Mouse (Mus musculus): ENCODE results near the gene Ablim1.
A peak's percentile ranks its signal among the peaks of the same experiment; 100 is the strongest.

Ablim1 gene

DNA sequence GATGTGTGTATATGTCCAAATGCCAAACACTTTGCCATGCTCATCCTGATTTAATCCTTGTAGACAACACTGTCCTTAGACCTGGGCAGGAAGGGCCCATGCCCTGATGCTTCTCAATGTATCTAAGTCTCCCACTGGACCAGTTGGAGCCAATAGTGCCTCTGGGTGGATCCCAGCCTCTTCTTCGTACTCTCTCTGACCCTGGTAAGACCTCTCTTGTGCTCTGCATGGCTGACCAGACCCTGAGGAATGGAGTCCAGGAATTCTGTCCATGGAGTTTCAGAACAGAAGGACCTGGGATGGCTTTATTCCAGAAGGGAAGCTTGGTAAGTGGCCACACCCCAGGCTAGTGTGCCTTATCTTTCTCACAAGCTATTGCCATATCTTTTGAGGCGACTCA is 102.3 kb downstream of the Ablim1 start:
- no peak for DNase-seq

DNA sequence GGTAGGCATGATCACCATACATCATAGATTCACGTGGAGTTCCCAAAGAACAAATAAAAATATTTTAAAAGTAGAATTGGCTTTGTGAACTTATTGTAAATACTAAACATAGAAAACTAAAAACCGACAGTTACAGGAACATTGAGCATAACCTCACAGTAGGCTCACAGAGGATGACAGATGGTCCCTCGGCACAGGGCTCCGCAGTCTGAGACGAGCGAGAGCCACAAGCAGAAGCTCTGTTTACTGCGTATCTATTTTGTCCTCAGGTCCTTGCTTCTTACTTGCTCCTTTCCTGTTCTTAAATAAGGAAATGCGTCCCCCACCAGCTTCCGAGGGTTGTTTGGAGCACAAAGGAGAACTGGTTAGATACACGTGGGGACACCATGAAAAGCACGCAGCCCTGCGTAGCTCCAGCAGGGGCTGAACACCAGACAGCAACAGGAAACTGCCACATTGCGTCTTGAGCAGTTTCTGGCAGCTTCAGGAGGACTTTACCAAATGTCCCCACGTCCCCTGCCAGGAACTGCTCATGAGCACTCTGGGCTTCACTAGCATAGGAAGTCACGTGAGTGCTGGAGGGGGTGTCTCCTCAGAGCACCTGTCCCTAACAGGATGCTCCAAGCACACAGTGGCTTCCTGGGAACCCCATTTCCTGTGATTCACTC is 103.1 kb downstream of the Ablim1 start:
- DNase-seq = no peak

DNA sequence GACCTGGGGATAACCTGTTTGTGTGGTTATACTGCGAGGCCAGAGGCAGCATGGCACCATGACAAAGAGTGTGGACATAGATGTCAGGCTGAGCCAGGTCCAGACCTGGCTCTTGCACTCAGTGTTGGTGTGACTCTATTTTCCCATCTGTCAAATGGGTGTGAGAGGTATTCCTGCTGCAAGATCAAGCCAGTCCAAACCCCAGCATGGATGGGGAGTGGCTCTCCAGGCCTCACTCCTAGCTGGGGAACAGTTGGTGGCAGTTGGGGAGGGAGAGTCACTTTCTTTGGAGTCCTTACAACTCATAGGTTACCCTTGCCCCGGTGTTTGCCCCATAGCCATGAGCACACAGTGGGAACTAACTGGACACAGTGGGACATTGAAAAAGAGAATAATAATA is 103.8 kb downstream of the Ablim1 start:
- DNase-seq = no peak

DNA sequence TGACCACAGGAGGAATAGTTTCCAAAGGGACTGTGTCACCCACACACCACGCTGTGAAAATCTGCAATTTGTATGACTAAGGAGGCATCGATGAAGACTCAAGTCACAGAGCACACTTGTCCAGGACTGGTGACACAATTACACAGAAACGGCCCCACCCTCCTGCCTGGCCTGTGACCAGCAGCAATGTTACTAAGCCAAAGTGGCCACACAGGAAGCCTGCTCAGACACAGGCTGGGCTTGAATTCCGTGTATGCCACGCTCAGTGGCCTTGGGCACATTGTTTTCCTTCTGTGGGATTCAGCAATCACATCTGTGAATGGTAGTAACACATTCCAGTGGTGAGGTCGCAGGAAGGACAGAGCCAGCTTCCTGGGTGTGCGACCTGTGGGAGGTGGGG is 110.6 kb downstream of the Ablim1 start:
- DNase-seq = no peak

DNA sequence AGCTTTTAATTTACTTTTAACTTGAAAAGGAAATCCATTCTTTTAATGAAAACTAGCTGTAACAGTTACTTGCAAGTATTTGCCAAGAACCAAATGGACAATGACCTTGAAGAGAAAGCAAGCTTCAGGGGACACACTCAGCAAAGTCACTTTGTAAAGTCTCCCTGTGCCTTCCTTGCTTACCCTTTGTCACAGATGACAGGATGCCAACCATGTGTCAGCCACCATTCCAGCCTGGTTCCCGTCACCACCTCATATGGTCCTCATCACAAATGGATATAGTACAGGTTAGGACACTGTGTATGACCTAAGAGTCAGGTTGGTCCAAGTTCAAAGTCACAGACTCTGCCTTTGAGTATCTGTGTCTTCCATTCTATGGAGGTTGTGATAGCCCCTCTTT is 112.2 kb downstream of the Ablim1 start:
- DNase-seq = no peak

DNA sequence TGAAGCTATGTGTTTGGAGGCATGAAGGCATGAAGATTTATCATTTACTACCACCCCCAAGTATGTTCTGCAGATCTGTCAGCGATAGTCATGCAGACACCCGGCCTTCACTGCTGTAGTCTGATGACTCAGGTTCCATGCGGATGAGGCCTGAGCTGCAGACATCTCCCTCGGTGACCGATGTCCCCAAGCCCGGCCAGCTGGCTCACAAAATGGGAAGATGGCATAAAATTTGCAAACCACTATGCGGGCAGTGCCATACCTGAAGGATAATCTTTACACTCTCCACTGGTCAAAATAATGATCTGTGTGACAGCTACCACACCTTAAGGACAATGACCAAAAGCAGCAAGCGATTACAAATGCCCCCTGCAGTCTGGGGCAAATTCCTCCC is 113.6 kb downstream of the Ablim1 start:
- no peak for DNase-seq

DNA sequence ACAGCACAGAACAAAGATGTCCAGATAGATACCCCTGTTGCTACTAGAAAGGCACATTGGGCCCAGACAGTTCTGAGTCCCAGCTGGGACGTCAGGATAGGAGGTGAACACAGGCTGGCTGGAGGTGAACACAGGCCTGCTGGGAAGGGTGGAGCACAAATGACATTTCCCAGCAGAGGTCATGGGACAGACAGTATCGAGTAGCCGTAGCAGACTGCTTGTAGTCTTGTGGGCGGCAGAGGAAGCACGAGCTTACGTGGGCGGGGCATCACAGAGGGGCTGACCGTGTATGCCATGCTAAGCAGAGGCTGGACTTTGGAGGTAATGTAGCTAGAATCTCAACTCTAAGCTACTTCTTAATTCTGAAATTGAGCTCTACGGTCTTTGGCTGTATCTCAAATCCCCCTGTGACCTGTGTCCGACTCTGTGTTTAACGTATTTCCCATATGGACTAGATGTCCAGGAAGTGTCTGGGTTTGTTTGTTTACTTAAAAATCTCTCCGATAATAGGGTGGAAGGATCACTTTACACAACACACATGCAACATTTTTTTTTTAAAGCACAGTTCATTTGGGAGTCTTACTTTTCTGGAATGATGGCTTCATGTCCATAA is 114.1 kb downstream of the Ablim1 start:
- DNase-seq = no peak

DNA sequence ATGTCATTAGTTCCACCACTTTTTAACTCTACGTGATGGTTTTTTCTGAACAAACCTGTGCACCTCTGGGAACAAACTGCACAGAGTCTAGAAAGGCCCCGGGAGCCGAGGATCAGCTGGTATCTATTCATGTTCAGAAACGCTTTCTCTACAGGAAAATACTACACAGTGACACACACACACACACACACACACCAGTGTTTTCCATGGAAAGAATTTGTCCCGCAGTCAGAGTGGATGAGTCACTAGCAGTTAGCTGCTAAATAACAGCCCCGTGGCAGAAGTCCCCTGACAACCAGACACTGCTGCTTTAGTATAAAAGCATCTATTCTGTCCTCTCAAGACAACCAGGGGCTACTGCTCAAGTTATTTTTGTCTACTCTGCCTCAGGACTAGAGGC is 115.4 kb downstream of the Ablim1 start:
- peak; percentile 52 for DNase-seq

DNA sequence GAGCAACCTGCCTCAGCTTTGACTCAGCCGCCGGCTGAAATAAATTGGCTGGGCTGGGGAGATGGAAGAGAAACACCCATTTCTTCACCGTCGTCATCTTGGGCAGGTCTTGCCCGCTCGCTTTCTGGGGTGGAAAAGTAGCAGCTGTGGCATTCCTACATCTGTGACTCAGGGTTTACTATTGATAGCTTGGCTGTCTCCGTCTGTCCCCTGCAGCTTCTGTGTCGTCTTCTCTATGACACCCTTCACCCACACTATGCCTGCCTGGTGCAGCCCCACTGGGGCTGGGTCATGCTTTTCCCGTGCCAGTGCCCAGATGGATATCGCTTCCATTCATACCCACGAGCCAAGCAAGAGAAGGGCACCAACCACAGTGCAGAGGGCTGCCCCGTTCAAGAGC is 116.2 kb downstream of the Ablim1 start:
- DNase-seq = peak; percentile 38

DNA sequence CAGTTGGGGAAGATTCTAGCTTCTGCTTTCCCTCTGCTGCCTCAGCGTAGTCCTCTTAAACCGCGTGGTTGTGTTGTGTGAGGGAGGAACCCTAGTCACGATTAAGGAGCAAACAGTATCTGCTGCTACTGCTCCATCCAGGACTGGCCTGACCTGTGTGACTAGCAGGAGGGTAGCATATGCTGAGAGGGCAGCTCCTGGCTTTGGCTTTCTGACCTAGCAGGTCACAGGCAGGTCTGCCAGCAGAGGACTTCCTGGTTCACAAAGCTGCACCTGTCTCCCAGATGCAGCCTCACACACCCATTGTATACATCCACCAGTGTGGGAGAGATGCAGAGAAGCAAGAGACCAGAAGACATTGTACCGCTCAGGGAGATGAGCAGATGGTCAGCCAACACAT is 116.7 kb downstream of the Ablim1 start:
- peak; percentile 35 for DNase-seq

DNA sequence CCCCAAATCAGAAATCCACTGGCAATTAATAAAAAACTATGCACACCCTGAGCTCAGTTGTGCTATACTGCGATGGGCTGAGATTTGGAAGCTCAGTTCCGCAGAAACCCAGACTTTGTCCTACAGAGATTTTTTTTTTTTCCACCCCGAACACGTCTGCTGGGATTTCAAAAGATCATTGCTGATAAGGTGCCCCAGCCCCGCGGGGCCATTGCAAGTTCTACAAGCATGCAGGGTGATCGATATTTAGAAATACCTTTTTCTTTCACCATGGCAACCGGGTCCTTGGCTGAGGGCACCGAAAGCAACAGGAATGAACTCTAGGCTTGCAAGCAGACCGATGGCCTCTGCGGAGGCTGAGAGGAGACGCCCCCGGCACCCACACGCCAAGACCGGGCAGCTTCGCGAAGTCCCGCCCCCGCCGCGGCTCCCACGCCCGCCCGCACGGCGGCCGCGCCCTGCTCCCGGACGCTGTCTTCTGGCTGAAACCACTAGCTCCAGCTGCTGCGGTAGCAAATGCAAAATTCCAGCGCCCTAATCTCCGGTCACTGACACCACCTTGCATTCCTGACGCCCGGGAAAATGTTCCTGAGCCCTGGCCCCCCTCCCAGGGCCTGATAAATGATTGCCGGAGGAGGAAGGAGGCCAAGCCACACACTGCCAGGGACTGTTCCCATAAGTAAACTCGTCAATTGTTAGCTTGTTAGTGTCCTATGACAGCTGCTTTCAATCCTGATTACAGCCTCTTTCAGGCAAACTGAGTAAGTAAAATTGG is 117.5 kb downstream of the Ablim1 start:
- peak; percentile 67 for DNase-seq

DNA sequence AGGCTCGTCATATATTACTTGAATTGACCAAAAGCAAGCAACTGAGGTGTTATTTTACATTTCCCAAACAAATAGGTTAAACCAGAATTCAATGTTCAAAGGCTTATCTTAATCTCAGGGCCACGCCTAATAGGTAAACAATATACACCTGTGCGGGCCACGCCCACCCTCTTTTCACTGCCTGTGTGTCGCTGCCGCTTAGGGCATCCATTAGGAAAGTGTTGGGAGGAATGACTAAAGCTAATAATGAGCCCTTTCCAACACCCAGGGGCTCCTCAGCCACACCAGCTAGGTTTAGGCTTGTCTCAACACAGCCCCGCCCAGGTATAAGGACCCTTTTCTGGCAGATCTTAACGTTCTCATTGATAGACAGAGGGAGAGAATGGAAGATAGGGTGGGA is 118.1 kb downstream of the Ablim1 start:
- DNase-seq = no peak

DNA sequence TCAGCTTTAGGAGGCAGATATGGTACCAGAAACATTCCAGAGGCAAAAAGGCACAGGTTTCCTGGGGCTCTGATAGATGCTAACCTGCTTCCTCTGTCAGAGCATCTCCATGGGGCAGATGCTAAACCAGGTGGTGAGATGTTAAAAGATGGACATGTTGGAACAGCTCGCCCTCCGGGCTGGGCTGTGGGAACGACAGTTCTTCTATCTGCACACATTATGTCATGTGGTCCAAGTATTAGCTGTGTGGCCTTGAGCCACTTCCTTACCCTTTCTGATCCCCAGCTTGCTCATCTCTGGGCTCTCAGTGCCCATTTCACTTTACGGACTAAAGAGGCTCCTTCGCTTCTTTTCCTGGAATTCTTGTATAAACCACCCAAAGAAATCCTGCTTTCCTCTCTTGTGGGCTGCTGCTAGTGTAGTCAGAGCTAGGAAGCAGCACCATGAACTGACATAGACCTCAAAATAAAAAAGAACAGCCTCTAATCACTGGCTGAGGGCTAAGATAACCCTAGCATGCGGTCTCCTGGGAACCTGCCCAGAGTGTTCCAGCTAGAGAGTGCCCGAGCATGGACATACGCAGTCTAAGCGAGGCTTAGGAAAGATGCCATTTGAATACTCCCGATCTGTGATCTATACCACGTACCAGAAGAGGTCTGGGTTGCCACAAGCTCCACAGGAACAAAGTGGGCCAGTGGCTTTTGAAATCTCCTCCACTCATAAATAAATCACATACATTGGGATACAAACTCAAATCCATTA is 119.4 kb downstream of the Ablim1 start:
- no peak for DNase-seq

DNA sequence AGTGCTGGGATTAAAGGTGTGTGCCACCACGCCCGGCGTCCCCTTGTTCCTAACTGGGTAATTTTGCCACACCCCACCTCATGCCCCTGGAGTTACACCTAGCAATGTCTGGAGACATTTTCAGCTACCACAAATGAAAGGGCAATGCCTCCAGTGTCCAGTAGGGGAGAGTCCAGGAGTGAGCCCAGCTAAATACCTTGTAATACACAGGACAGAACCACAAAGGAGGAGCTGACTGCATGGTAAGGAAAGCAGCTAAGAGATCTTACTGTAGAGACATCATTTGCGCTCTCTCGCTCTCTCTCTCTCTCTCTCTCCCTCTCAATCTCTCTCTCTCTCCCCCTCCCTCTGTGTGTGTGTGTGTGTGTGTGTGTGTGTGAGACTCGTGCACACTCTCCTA is 120.8 kb downstream of the Ablim1 start:
- peak; percentile 65 for DNase-seq

DNA sequence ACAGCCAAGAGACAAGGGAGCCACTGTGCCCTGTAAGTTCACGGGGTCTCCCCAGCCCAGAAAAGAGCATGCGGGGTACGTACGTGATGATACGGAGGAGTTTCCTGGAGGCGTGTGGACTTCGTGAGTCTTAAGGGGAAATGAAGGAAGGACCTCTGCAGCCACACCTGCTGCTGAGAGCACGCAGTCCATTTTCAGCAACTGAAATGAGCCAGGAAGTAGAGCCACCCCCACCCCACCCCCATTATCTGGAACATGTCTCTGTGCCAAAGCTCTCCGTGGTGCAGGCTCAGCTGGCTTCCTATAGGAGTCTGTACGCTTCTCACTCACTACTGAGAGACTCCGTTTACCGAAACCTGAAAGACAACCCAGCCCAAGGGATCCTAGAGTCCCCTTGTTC is 121.3 kb downstream of the Ablim1 start:
- DNase-seq = no peak

DNA sequence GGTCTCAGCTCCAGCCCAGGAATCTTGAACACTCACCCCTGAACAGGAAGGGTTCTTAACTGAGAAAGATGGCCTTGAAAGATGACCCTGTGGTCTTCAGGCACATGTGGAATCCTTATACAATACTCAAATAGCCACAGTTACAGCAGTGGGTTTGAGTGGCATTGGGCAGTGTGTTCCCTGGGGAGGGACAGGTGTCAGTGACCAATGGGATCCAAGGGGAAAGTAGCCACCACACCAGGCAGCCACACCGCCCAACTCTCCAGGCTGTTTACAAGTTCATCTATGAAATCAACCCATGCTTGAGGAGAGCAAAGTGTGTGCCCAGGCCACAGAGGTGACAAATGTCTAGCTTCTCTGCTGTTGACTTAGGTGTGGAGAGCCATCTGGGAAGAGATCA is 123.6 kb downstream of the Ablim1 start:
- no peak for DNase-seq

DNA sequence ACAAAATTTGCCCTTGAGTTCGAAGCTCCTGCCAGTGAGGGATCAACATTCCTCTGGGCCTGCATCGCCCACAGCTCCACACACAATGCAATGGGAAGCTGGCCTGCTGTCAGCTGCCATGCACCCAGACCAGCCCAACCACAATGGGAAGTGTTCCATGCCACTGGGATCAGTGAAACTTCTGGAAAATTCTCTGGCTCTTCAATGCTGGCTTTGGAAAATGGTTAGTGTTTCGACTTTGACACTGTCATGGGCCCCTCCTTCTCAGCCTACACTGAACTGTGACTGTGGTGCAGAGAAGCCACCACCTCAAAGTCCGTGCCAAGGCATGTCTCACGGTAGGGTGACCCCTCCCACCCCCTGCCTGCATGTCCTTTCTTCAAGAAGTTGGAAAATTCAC is 125.3 kb downstream of the Ablim1 start:
- DNase-seq = no peak

DNA sequence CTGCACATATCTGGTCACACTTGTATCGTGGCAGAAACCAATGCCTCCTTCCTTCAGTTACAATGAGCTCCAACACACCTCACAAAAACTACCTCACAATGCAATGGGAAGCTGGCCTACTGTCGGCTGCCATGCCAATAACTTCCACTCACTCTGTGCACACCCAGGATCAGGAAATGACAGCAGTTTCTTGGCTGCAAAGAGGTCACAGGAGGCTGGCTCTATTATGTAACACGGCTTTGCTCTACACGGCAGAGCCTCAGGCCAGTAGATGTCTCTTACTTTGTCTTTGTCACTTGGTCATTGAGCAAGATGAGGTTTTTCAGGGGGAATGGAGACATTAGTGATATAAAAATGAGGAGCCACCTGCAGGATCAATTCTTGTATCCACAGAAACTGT is 126.2 kb downstream of the Ablim1 start:
- no peak for DNase-seq

DNA sequence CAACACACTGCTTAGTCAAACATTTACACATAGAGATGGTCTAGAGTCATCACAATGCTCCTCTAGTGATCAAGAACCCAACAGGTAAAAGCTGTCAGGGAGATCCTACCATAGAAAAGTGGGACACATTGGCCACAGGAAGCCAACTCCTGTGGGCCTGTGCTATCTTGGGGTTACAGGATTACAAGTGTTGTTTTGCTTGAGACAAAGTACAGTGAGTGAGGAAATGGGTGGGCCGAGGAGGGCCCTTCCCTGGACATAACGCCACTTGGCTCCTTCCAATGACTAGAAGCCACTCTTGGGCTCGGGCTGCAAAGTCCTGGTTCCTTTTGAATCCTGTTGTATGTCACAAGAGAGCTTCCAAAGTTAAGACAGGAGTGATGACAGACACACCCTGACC is 129.7 kb downstream of the Ablim1 start:
- DNase-seq = no peak

DNA sequence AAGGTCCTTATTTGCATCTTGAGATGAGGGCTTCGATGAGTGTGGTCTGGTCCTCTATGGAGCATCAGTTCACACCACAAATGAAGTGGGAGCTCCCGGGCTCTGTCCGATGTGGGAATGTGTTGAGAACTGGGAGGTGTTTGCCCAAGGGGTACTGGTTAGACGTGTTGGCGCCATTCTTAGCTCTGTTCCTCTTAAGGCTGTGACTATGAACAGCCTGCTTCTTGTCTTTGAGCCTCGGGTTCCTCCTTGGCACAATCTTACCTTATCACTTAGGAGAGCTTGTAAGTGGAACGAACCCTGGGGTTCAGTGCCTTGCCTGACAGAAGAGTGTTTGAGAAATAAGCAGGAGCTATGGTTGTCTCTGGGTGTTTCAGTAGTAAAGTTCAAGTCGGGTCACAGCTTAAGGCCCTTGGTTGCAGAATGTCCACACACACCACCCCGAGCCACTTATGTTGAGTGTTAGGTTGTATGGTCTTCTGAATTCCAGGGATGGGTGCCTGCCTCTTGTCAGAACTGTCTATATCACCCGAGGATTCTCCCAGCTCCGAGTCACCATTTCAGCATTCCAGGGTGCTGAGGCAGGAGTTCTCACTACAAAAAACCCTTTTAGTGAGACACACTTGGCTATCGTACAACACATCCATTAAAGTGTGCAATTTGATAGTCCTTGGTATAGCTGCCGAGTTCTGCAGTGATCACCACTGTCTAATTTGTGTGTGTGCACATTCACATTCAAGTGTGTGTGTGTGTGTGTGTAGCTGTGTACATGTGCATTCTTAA is 131.6 kb downstream of the Ablim1 start:
- no peak for DNase-seq

DNA sequence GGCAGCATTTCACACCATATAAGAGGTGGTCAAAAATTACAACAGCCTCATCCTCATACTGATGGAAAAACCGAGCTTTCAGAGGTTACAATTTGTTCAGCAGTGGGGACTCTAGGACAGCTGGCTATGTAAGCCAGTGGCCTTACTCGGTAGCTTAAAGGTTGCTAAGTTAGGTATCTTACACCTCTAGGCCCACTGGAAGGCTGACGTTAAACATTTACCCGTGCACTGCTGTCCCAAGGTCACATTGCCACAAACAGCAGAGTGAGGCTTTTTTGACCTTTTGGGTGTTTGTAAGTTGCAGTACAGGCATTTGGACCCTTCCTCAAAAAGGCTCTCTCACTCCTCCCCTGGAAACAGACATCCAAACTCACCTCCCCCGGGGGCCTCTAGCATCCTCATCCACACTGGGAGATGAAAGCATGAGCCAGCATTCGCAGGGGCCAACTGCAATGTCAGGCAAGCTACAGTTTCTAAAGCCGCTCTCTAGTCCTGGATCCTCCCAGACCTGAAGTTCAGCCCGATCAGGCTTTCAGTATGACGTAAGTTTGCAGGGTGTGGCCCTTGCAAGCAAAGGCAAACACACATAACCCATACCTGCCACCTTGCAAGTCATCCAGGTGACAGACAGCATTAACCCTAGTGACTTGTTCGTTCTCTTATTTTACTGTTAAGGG is 132.7 kb downstream of the Ablim1 start:
- DNase-seq = no peak

DNA sequence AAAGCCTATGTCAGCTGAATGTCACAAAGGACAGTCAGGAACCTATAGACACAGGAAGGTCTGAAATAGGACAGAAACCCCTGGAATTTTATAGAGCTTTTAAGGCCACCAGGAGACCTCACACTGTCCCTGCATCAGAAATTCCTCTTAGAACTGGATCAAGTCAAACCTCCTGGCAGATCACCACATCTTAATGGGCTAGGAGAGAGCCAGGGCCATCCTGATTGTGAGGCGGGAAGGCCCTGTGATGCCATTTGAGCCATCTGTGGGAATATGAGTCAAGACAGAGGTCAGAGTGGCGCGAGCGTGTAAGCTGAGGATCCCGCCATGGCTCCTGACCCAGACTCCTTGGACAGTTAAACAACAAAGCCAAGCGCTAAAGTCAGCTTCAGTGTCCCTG is 133.4 kb downstream of the Ablim1 start:
- DNase-seq = no peak

All from retina, postnatal 1 day (tissue).